Mouse (Mus musculus): ENCODE measurements around the gene Gfra4. TPM values are rescaled to one million over a fixed set of nuclear protein-coding genes. Genes with fewer than 3 reads are reported as not detected.
A peak's percentile ranks its signal among the peaks of the same experiment; 100 is the strongest.

Gfra4 gene
- polyA plus RNA-seq (2012; ENCODE audit: insufficient read depth, insufficient read length, missing spikeins), result 9.6 and 10.9 TPM in 2 replicates

- no peak within 1 kb of the TSS for H3K27ac ChIP-seq (replicated peaks; ENCODE audit: low read depth, low read length)
- no peak within 1 kb of the TSS for H3K4me3 ChIP-seq (ENCODE audit: insufficient read depth, low read depth, low read length)
- peaks cover 2% of the 10 kb centered on the region; the same call in 1 of the 2 replicates for H3K4me1 ChIP-seq (ENCODE audit: control insufficient read depth, insufficient read depth, insufficient read length, low read length)
Observed at GRCm38 (mm10) chr2:131042988-131043387, at the start of gene Gfra4. TSS of gene Gfra4 (minus strand) at chr2:131043088.

- Histone ChIP-seq H3K4me1 (ENCODE audit: control insufficient read depth, insufficient read depth, insufficient read length, low read length) (peaks cover 7% of the 10 kb centered on the region; the same call in 1 of the 2 replicates), H3K27ac (replicated peaks; ENCODE audit: low read depth, low read length) (peak overlapping the region; percentile 66), H3K4me3 (ENCODE audit: insufficient read depth, low read depth, low read length) (no peak overlapping the region)
Observed at GRCm38 (mm10) chr2:131090852-131091251, 48.0 kb upstream of the Gfra4 start.

- Histone ChIP-seq H3K4me3 (ENCODE audit: insufficient read depth, low read depth, low read length) (no peak overlapping the region), H3K4me1 (ENCODE audit: control insufficient read depth, insufficient read depth, insufficient read length, low read length) (peaks cover 5% of the 10 kb centered on the region; the same call in 1 of the 2 replicates), H3K27ac (replicated peaks; ENCODE audit: low read depth, low read length) (peak overlapping the region; percentile 66)
Observed at GRCm38 (mm10) chr2:131089634-131090033, 46.7 kb upstream of the Gfra4 start.

DNA sequence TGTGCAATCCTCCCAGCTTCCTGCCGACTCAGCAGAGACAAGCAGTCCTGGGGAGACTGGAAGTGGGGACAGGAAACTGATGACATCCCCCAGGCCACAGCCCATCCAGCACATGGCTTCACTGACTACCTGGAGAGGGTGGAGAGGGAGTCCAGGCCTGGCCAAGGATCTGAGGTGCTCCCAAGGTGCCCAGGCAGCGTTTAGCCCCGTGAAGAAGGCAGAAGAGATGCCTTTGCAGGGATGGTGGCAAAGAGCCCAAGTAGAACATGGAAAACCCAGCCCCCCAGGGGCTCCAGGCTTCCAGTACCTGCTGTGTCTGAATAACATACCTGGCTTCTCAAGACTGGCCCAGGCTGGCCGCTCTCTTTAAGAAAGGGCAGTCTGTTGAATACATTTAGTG, 45.7 kb upstream of the Gfra4 start:
- H3K4me1 ChIP-seq (ENCODE audit: control insufficient read depth, insufficient read depth, insufficient read length, low read length), result peaks cover 5% of the 10 kb centered on the region; the same call in 1 of the 2 replicates
- H3K27ac ChIP-seq (replicated peaks; ENCODE audit: low read depth, low read length), result peak overlapping the region; percentile 20; the same call in 1 of the 2 replicates
- no peak overlapping the region for H3K4me3 ChIP-seq (ENCODE audit: insufficient read depth, low read depth, low read length)

DNA sequence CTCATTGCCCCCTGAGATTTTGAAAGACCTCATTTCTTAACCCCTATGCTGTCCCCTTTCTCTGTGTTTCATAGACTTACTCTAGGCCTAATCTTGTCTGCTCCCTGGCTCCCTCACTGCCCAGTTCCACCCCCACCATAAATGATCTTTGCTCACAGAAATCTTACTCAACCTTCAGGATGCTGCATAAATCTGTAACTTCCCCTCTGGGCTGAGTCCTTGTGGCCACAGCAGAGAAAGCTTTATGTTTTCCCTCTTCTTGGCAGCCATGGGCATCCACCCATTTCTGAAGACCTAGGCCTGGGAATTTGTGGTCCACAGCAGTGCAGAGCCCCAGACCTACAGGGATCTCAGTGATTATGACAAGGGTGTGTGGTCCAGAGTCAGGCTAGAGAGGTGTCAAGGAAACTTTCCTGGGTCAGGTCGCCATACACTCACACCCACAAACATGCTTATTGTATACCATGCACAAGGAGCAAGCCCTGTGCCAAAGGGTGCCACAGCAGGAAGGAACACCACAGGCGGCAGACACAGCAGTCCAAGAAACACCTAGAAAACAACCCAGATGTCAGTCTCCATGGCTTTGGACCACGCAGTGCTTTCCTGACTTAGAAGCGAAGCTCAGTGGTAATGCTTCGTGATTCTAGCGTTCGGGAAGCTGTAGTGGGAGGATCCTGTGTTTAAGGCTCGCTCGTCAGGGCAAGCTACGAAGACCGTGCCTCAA, 43.9 kb upstream of the Gfra4 start, which contains the start of gene Siglec1:
Gene Siglec1 (minus strand): TSS at position 99 of the 724 bp plus-strand sequence.
- Histone ChIP-seq H3K27ac (replicated peaks; ENCODE audit: low read depth, low read length) (peak within 1 kb of the TSS; percentile 82), H3K4me3 (ENCODE audit: insufficient read depth, low read depth, low read length) (no peak within 1 kb of the TSS), H3K4me1 (ENCODE audit: control insufficient read depth, insufficient read depth, insufficient read length, low read length) (peaks cover 5% of the 10 kb centered on the region; the same call in 1 of the 2 replicates)

DNA sequence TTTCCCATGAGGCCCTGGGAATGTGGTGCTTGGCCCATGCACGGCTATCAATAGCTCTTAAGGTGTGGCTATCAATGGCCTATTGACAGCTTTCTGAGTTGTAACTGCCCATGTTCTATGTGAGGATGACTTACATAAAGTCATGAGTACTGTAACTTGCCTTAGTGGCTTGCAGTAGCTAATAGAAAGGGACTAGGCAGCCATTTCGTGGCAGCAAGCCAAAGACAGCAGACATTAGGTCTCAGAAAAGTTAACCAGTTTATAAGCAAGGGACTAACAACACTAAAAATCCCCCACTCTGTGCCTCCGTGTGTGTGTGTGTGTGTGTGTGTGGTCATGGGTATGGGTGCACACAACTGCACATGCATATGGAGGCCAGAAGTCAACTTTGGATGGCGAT, 41.3 kb upstream of the Gfra4 start:
- Histone ChIP-seq H3K27ac (replicated peaks; ENCODE audit: low read depth, low read length) (no peak overlapping the region), H3K4me3 (ENCODE audit: insufficient read depth, low read depth, low read length) (no peak overlapping the region), H3K4me1 (ENCODE audit: control insufficient read depth, insufficient read depth, insufficient read length, low read length) (no peaks in the 10 kb centered on the region)

- Histone ChIP-seq H3K4me3 (ENCODE audit: insufficient read depth, low read depth, low read length) (no peak overlapping the region), H3K4me1 (ENCODE audit: control insufficient read depth, insufficient read depth, insufficient read length, low read length) (0 out of 2 replicates have a peak, but pooled peaks cover 5% of the 10 kb centered on the region), H3K27ac (replicated peaks; ENCODE audit: low read depth, low read length) (no peak overlapping the region)
Observed at GRCm38 (mm10) chr2:131080507-131080906, 37.6 kb upstream of the Gfra4 start.

GRCm38 (mm10) chr2:131072536-131072935, 29.6 kb upstream of the Gfra4 start:
- Histone ChIP-seq H3K4me3 (ENCODE audit: insufficient read depth, low read depth, low read length) (no peak overlapping the region), H3K27ac (replicated peaks; ENCODE audit: low read depth, low read length) (no peak overlapping the region), H3K4me1 (ENCODE audit: control insufficient read depth, insufficient read depth, insufficient read length, low read length) (0 out of 2 replicates have a peak, but pooled peaks cover 5% of the 10 kb centered on the region)

- Histone ChIP-seq H3K27ac (replicated peaks; ENCODE audit: low read depth, low read length) (no peak overlapping the region), H3K4me1 (ENCODE audit: control insufficient read depth, insufficient read depth, insufficient read length, low read length) (no peaks in the 10 kb centered on the region), H3K4me3 (ENCODE audit: insufficient read depth, low read depth, low read length) (no peak overlapping the region)
Observed at GRCm38 (mm10) chr2:131067481-131067880, 24.6 kb upstream of the Gfra4 start.

- no peaks in the 10 kb centered on the region for H3K4me1 ChIP-seq (ENCODE audit: control insufficient read depth, insufficient read depth, insufficient read length, low read length)
- no peak overlapping the region for H3K4me3 ChIP-seq (ENCODE audit: insufficient read depth, low read depth, low read length)
- H3K27ac ChIP-seq (replicated peaks; ENCODE audit: low read depth, low read length), result no peak overlapping the region
Observed at GRCm38 (mm10) chr2:131066342-131066741, 23.5 kb upstream of the Gfra4 start.

- Histone ChIP-seq H3K4me3 (ENCODE audit: insufficient read depth, low read depth, low read length) (peak within 1 kb of the TSS; percentile 36), H3K27ac (replicated peaks; ENCODE audit: low read depth, low read length) (no peak within 1 kb of the TSS), H3K4me1 (ENCODE audit: control insufficient read depth, insufficient read depth, insufficient read length, low read length) (peaks cover 9% of the 10 kb centered on the region; the same call in 1 of the 2 replicates)
Observed at GRCm38 (mm10) chr2:131063404-131063864, 20.5 kb upstream of the Gfra4 start, which contains the start of gene Adam33. TSS of gene Adam33 (minus strand) at chr2:131063814.

GRCm38 (mm10) chr2:131061607-131062006, 18.7 kb upstream of the Gfra4 start:
- no peak overlapping the region for H3K27ac ChIP-seq (replicated peaks; ENCODE audit: low read depth, low read length)
- H3K4me1 ChIP-seq (ENCODE audit: control insufficient read depth, insufficient read depth, insufficient read length, low read length), result peaks cover 9% of the 10 kb centered on the region; the same call in 1 of the 2 replicates
- H3K4me3 ChIP-seq (ENCODE audit: insufficient read depth, low read depth, low read length), result no peak overlapping the region

DNA sequence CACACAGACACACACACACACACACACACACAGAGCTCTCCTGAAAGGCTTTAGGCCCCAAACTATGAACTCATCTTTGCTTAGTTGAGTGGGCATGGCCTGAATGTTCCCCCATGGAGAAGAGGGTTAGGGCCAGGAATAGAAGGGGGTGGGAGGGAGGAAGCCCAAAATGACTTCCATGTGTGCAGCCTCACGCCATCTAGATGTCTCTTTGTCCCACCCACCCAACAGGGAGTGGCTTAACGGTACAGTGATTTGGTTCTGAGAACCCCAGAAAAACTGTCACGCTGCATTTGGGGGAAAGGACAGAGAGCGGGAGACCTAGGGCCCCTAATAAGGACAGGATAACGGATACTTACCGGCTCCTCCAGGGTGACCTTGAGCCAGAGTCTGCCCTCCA, 17.9 kb upstream of the Gfra4 start:
- H3K27ac ChIP-seq (replicated peaks; ENCODE audit: low read depth, low read length), result no peak overlapping the region; the same call in 1 of the 2 replicates
- H3K4me3 ChIP-seq (ENCODE audit: insufficient read depth, low read depth, low read length), result no peak overlapping the region
- H3K4me1 ChIP-seq (ENCODE audit: control insufficient read depth, insufficient read depth, insufficient read length, low read length), result peaks cover 9% of the 10 kb centered on the region; the same call in 1 of the 2 replicates

DNA sequence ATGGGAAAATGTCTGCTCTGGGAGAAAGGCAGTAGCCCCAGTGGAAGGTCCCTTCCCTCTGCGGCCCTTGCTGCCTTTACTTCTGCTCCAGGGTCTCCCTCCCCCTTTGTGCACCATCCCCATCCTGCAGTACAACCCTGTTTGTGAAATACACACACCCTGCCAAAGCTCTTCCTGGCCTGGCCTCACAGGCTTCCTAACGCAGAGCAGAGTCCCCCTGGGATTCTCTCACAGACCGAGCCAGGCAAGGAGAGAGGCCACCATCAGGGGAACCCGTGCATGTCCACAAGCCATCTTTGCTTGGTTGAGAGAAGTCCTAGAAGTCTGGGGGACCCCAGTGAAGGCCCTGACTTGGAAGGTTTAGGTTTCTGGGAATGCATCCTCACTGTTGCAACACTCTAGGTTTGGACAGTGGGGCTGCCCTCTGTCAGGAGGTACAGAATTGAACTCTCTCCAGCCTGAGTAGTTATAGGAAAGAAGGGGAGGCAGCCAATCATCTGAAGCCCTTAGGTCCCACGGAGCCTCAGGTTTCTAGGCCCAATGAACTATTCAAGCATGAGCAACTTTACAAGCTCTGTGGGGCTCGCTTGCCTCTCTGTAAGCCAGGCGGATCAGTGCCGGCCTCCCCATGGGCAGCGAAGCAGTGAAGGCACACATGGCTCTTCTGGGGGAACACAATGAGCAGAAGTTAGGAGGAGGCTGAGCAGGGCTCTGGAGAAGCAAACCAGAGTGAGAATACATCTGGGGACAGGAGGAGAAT, 17.1 kb upstream of the Gfra4 start:
- Histone ChIP-seq H3K27ac (replicated peaks; ENCODE audit: low read depth, low read length) (no peak overlapping the region; the same call in 1 of the 2 replicates), H3K4me3 (ENCODE audit: insufficient read depth, low read depth, low read length) (no peak overlapping the region), H3K4me1 (ENCODE audit: control insufficient read depth, insufficient read depth, insufficient read length, low read length) (peaks cover 9% of the 10 kb centered on the region; the same call in 1 of the 2 replicates)

DNA sequence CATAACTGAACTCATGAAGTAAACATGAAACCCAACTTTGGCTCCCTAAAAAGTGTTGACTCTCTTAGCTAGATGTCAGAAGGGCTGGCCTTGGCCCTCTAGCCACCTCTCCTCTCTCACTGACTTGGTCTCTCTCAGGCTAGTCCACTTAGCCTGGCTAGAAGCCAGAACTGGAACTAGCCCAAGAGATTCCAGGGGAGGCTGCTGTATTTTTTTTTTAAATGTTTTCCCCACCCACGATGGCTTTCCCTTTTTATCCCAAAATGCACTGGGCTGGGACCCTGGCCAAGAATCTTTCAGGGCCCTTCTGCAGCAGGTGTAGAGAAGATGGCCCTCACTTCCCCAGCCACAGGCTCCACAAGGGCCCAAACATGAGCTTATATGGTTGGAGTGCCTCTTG, 16.5 kb upstream of the Gfra4 start:
- Histone ChIP-seq H3K4me1 (ENCODE audit: control insufficient read depth, insufficient read depth, insufficient read length, low read length) (peaks cover 9% of the 10 kb centered on the region; the same call in 1 of the 2 replicates), H3K4me3 (ENCODE audit: insufficient read depth, low read depth, low read length) (no peak overlapping the region), H3K27ac (replicated peaks; ENCODE audit: low read depth, low read length) (no peak overlapping the region; the same call in 1 of the 2 replicates)

Measured in brown adipose tissue, adult 24 weeks (tissue).